ENCODE assay signal across 16 mouse cellular contexts in genomic region chr7:83087408-83087807, GRCm38 (mm10).
"Had no signal": no experiment of that assay in that cellular context is flagged by ENCODE, and none has a peak within 500 bp of the region (broad histone marks: within the 10 kb centered on the region; RNA-seq: fewer than 3 reads in every experiment).

No protein-coding gene starts in this region.

- H3K9me3 ChIP-seq: liver, embryonic 13.5 days; megakaryocyte, embryonic 14.5 days; neural tube, embryonic 12.5 days had no signal

- H3K9ac ChIP-seq: liver, embryonic 13.5 days; neural tube, embryonic 12.5 days had no signal

- H3K27ac ChIP-seq: kidney, postnatal 0 days; left cerebral cortex, adult 2 months; liver, embryonic 13.5 days; neural tube, embryonic 12.5 days had no signal

- H3K4me2 ChIP-seq: liver, embryonic 13.5 days; midbrain, embryonic 11.5 days; neural tube, embryonic 12.5 days had no signal

- H3K4me1 ChIP-seq: liver, embryonic 13.5 days had no signal

- H3K27me3 ChIP-seq: liver, embryonic 13.5 days; megakaryocyte, embryonic 14.5 days; neural tube, embryonic 12.5 days had no signal

- H3K4me3 ChIP-seq: left cerebral cortex, adult 2 months; liver, embryonic 13.5 days; megakaryocyte, embryonic 14.5 days; neural tube, embryonic 12.5 days had no signal

- H3K36me3 ChIP-seq: liver, embryonic 13.5 days; neural tube, embryonic 12.5 days had no signal

- DNase-seq: kidney, adult 2 months; kidney, postnatal 36 days; layer of hippocampus, postnatal 36 days; liver, embryonic 13.5 days; lung, adult 2 months; lung, postnatal 14 days; lung, postnatal 4 days; midbrain, embryonic 14.5 days; retina, postnatal 1 day; right cerebral cortex, postnatal 25 days; thymus, postnatal 25 days had no signal
